Mouse (Mus musculus): ENCODE data around the gene Kdm6a.

Gene Kdm6a

DNA sequence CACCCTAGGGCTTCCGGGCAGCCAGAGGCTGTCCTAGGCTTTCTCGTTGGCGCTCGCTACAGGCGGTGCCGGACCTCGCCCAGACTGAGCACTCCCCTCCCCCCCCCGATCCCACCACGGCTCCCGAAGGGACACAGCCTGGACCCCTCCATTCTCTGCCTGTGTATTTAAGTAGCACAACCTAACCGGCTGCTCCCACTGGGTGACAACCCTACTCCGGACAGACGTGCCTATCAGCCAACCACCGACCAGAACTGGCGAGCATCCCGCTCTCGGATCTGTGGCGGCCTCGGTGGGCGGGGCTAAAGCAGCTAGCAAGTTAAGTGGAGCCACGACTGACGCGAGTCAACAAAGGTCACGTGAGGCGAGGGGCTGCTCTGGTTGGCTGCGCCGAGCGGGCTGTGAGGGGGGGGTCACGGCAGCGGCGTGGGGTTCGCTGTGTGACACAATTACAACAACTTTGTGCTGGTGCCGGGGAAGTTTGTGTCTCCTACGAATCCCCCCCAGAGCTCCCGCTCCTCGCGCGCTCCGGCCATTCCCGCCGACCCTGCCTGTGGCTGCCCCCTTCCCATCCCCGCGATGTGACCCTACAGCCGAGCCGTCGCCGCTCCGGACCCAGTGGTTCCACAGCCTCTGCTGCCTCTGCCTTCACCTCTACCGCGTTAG, at the start of gene Kdm6a:
Gene Kdm6a (plus strand): TSS at position 384 of the 666 bp plus-strand sequence.
- in situ Hi-C loops (cut with MboI, MseI) = no loop called here

DNA sequence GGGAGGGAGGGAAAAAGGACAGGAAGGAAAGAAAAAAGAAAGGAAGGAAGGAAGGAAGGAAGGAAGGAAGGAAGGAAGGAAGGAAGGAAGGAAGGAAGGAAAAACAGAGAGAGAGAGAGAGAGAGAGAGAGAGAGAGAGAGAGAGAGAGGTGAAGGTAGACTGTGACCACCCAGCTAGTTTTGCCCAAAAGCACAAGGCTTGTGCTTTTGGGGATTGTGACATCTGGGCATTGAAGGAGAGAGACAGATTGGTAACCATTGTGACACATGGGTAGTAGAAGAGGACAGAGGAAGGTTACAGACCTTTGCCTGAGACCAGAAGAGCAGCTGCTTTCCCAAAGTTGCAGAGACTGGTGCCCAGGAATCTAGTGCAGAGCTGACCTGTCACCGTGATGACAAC, 16.8 kb upstream of the Kdm6a start, which contains the start of gene Dusp21:
Gene Dusp21 (plus strand): TSS at position 301 of the 400 bp plus-strand sequence.
- in situ Hi-C loops (cut with MboI, MseI) = no loop called here

GRCm38 (mm10) chrX:18160734-18161442, 1.5 kb upstream of the Kdm6a start:
- in situ Hi-C loops (cut with MboI, MseI) = no loop called here

GRCm38 (mm10) chrX:18161796-18162191, 581 bp upstream of the Kdm6a start:
- in situ Hi-C loops (cut with MboI, MseI) = no loop called here

GRCm38 (mm10) chrX:18162861-18163731, 721 bp downstream of the Kdm6a start:
- in situ Hi-C loops (cut with MboI, MseI) = no loop called here

GRCm38 (mm10) chrX:18163917-18164624, 1.7 kb downstream of the Kdm6a start:
- in situ Hi-C loops (cut with MboI, MseI) = no loop called here

- in situ Hi-C loops (cut with MboI, MseI) = no loop called here
Measured at GRCm38 (mm10) chrX:18165121-18165520, 2.7 kb downstream of the Kdm6a start.

- in situ Hi-C loops (cut with MboI, MseI) = no loop called here
Measured at GRCm38 (mm10) chrX:18166961-18167360, 4.6 kb downstream of the Kdm6a start.

DNA sequence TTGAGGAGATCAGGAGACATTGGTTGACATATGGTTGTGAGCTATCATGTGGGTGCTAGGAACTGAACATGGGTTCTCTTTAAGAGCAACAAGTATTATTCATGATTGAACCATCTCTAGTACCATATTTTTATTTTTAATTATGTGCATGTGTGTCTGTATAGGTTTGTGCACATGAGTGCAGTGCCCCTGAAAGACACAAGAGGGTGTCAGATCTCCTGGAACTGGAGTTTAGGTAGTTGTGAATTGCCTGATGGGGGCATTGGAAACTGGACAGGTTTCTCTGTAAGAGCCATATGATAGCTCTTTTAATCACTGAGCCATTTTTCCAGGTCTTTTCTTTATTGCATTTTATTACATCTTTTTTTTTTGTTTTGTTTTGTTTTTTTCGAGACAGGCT, 6.6 kb downstream of the Kdm6a start:
- in situ Hi-C loops (cut with MboI, MseI) = no loop called here

- in situ Hi-C loops (cut with MboI, MseI) = loop anchor here (5.0 kb wide), 1 partner anchor 47 kb away; no protein-coding TSS in a partner anchor
Measured at GRCm38 (mm10) chrX:18174831-18175230, 12.5 kb downstream of the Kdm6a start.

GRCm38 (mm10) chrX:18177803-18178202, 15.4 kb downstream of the Kdm6a start:
- in situ Hi-C loops (cut with MboI, MseI) = loop anchor here (5.0 kb wide), 1 partner anchor 44 kb away; no protein-coding TSS in a partner anchor

- in situ Hi-C loops (cut with MboI, MseI) = loop anchor here (5.0 kb wide), 1 partner anchor 43 kb away; no protein-coding TSS in a partner anchor
Measured at GRCm38 (mm10) chrX:18179492-18179891, 17.1 kb downstream of the Kdm6a start.

- in situ Hi-C loops (cut with MboI, MseI) = no loop called here
Measured at GRCm38 (mm10) chrX:18187203-18187602, 24.8 kb downstream of the Kdm6a start.

GRCm38 (mm10) chrX:18188293-18188692, 25.9 kb downstream of the Kdm6a start:
- in situ Hi-C loops (cut with MboI, MseI) = no loop called here

DNA sequence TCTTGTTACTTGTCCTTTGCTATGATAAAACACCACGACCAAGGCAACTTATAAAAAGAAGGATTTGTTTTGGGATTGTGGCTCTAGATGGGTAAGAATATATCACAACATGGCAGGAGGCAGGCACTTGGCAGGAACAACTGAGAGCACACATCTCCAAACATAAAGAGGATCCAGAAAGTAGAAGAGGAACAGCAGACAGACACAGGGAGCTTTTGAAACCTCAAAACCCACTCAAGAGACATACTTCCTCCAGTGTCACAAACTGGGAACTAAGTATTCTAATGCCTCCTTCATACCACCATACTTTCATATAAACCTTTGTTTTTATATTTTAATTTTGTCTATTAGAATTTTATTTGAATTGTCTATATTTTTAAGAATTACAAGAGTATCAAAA, 77.2 kb downstream of the Kdm6a start:
- in situ Hi-C loops (cut with MboI, MseI) = no loop called here

DNA sequence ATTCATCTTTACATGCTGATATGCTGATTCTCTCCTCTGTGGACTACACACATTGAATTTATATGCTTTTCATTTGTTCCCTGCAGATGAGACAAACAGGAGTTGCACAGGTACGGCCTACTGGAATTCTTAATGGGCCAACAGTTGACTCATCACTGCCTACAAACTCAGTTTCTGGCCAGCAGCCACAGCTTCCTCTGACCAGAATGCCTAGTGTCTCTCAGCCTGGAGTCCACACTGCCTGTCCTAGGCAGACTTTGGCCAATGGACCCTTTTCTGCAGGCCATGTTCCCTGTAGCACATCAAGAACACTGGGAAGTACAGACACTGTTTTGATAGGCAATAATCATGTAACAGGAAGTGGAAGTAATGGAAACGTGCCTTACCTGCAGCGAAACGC, 88.2 kb downstream of the Kdm6a start:
- in situ Hi-C loops (cut with MboI, MseI) = no loop called here

DNA sequence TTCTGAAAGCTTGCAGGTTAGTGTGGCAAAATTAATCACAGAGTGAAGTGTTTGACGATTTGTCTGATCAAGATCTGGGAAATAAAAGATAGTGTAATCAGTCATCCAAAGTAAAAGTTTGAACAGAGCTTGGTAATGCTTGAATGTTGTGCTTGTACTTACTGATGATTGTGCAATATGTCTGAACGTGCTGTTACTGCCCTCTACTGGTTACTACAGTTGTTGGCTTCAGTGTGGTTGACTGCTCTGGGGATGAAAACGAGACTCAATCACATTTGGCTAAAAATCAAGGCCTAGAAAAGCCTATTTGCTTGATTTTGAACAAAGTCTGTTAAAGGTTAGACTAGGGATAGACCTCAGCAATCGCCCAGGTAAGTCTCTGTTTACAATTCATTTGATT, 92.4 kb downstream of the Kdm6a start:
- in situ Hi-C loops (cut with MboI, MseI) = no loop called here

DNA sequence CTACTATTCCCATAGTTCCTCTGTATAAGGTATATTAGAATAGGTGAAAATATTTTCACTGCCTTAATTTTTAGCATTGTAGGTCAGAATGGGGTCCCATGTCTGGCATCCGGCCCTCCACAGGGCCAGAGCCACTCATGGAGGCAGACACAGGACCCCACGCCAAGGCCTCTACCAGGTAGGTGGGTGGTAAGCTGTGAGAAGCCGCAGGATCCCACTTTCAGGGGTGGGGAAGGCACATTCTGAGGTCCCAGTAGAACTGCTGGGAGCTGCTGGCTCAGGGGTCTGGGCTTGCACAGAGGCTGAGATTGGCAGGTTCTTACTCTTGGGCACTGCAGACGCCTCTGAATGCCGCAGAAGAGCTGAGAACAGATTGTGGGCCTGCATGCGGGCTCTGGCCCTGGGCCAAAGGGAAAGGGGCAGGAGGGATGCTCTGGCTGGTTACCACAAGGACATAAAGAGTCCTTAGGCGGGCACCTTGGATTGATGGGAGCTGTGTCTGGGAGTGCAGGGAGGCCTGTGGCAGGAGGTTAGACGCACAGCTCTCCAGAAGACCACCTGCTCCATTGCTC, 95.9 kb downstream of the Kdm6a start:
- in situ Hi-C loops (cut with MboI, MseI) = no loop called here

GRCm38 (mm10) chrX:18278561-18278960, 116.2 kb downstream of the Kdm6a start:
- in situ Hi-C loops (cut with MboI, MseI) = loop anchor here (10.0 kb wide), 1 partner anchor 254 kb away; no protein-coding TSS in a partner anchor

- in situ Hi-C loops (cut with MboI, MseI) = loop anchor here (10.0 kb wide), 1 partner anchor 1495 kb away; no protein-coding TSS in a partner anchor
Measured at GRCm38 (mm10) chrX:18280134-18280533, 117.8 kb downstream of the Kdm6a start.
